Mouse (Mus musculus) heart, embryonic 12.5 days (tissue): ENCODE data around the gene Lgals2. TPM values are rescaled to one million over a fixed set of nuclear protein-coding genes. Genes with fewer than 3 reads are reported as not detected.
A peak's percentile ranks its signal among the peaks of the same experiment; 100 is the strongest.

Source experiments
- ATAC-seq: fragments of 200-750 bp; cut with Nextera tagmentation; 2 replicates; pipeline ENCODE4 v1.8.0; 2017; ENCODE audit warnings: moderate TSS enrichment, moderate library complexity; ENCODE audit not compliant: insufficient number of reproducible peaks, low FRiP score
- H3K27ac ChIP-seq: fragments of 300-500 bp; sonication (generic); 2 replicates; pipeline ENCODE4 v1.5.1; 2016; ENCODE audit warnings: mild to moderate bottlenecking, moderate library complexity; ENCODE audit not compliant: poor library complexity, severe bottlenecking
- H3K27me3 ChIP-seq: fragments of 300-500 bp; sonication (generic); replicated peaks from 2 replicates; pipeline ENCODE4 v1.6.1; 2016; ENCODE audit warnings: mild to moderate bottlenecking, moderate library complexity
- H3K36me3 ChIP-seq: fragments of 300-500 bp; sonication (generic); 2 replicates; pipeline ENCODE4 v1.6.1; 2016; ENCODE audit warnings: mild to moderate bottlenecking, moderate library complexity
- H3K4me1 ChIP-seq: fragments of 300-500 bp; sonication (generic); replicated peaks from 2 replicates; pipeline ENCODE4 v1.6.1; 2016; ENCODE audit warnings: mild to moderate bottlenecking
- H3K4me2 ChIP-seq: fragments of 300-500 bp; sonication (generic); 2 replicates; pipeline ENCODE4 v1.6.1; 2016; ENCODE audit warnings: mild to moderate bottlenecking, moderate library complexity
- H3K4me3 ChIP-seq: fragments of 300-500 bp; sonication (generic); 2 replicates; pipeline ENCODE4 v1.5.1; 2016; ENCODE audit warnings: mild to moderate bottlenecking
- H3K9ac ChIP-seq: fragments of 300-500 bp; sonication (generic); 2 replicates; pipeline ENCODE4 v1.6.1; 2016; ENCODE audit warnings: mild to moderate bottlenecking, moderate library complexity
- H3K9me3 ChIP-seq: fragments of 300-500 bp; sonication (generic); replicated peaks from 2 replicates; pipeline ENCODE4 v1.6.1; 2016; ENCODE audit warnings: mild to moderate bottlenecking, moderate library complexity
- WGBS: fragments of 180-500 bp; shearing (Covaris S2); methylation state at CpG from one replicate; pipeline ENCODE4 v1.1.7; 2016; 5-methylcytosine and 5-hydroxymethylcytosine counted together
- polyA plus RNA-seq: library from polyadenylated mRNA; unstranded; fragments of >200 nt; fragmentation: Nextera tagmentation; extraction: Ambion mirVana; gene quantifications from 2 replicates; pipeline ENCODE4 v1.2.1, GENCODE M21; 2016

The Lgals2 gene
- polyA plus RNA-seq, 1 experiment from 2014 or later, result 0.84 TPM

GRCm38 (mm10) chr15:78813603-78814002 lies 41.7 kb downstream of the Lgals2 start:
- no peak overlapping the region for H3K4me2 ChIP-seq
- no peak overlapping the region for H3K4me3 ChIP-seq
- peaks cover 6% of the 10 kb centered on the region; the same call in 1 of the 2 replicates for H3K27me3 ChIP-seq
- H3K27ac ChIP-seq, result no peak overlapping the region
- no peaks in the 10 kb centered on the region for H3K36me3 ChIP-seq
- H3K9ac ChIP-seq, result no peak overlapping the region
- 89% methylated on average over 4 of the region's 4 CpGs for WGBS
- H3K9me3 ChIP-seq, result no peaks in the 10 kb centered on the region
- peaks cover 21% of the 10 kb centered on the region for H3K4me1 ChIP-seq
- no peak for ATAC-seq

- Histone ChIP-seq H3K27ac (no peak overlapping the region), H3K9me3 (no peaks in the 10 kb centered on the region), H3K27me3 (peaks cover 24% of the 10 kb centered on the region), H3K4me3 (no peak overlapping the region), H3K4me1 (peaks cover 25% of the 10 kb centered on the region), H3K4me2 (no peak overlapping the region), H3K9ac (no peak overlapping the region), H3K36me3 (no peaks in the 10 kb centered on the region)
- ATAC-seq, result 0 out of 2 replicates have a peak, but pooled peaks have one; percentile 22
- WGBS, result 61% methylated on average over 9 of the region's 9 CpGs
Measured at GRCm38 (mm10) chr15:78810146-78810545, 45.2 kb downstream of the Lgals2 start.

- Histone ChIP-seq H3K27me3 (peaks cover 28% of the 10 kb centered on the region), H3K9ac (no peak overlapping the region), H3K27ac (no peak overlapping the region), H3K4me2 (no peak overlapping the region), H3K9me3 (no peaks in the 10 kb centered on the region), H3K36me3 (no peaks in the 10 kb centered on the region), H3K4me1 (peaks cover 23% of the 10 kb centered on the region), H3K4me3 (no peak overlapping the region)
- whole genome bisulfite sequencing, result 51% methylated on average over 9 of the region's 9 CpGs
- ATAC-seq, result no peak
Measured at GRCm38 (mm10) chr15:78809739-78810138, 45.6 kb downstream of the Lgals2 start.

DNA sequence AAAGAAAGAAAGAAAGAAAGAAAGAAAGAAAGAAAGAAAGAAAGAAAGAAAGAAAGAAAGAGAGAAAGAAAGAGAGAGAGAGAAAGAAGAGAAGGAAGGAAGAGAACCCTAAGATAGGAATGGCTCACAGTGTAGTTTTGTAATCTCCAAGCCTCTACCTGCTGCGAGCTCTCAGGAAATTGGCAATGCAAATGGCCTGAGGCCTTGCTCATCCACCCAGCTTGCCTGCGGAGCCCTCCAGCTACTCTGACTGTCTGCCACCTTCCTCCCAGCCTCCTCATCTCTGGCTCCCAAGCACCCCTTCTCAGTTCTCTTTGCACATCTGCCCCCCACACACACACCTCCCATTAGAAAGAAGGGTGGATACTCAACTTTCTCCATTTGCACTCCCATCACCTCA lies 46.3 kb downstream of the Lgals2 start:
- Histone ChIP-seq H3K4me1 (peaks cover 29% of the 10 kb centered on the region), H3K27me3 (peaks cover 34% of the 10 kb centered on the region), H3K9ac (no peak overlapping the region), H3K4me2 (no peak overlapping the region), H3K4me3 (no peak overlapping the region), H3K9me3 (no peaks in the 10 kb centered on the region), H3K36me3 (no peaks in the 10 kb centered on the region), H3K27ac (no peak overlapping the region)
- 85% methylated on average over 2 of the region's 2 CpGs for WGBS
- ATAC-seq, result no peak

- Histone ChIP-seq H3K9me3 (no peaks in the 10 kb centered on the region), H3K4me3 (no peak overlapping the region), H3K27ac (no peak overlapping the region), H3K9ac (no peak overlapping the region), H3K4me1 (peaks cover 39% of the 10 kb centered on the region), H3K36me3 (no peaks in the 10 kb centered on the region), H3K27me3 (peaks cover 34% of the 10 kb centered on the region), H3K4me2 (no peak overlapping the region)
- ATAC-seq, result no peak
- 68% methylated on average over 3 of the region's 3 CpGs for WGBS
Measured at GRCm38 (mm10) chr15:78807141-78807540, 48.2 kb downstream of the Lgals2 start.

DNA sequence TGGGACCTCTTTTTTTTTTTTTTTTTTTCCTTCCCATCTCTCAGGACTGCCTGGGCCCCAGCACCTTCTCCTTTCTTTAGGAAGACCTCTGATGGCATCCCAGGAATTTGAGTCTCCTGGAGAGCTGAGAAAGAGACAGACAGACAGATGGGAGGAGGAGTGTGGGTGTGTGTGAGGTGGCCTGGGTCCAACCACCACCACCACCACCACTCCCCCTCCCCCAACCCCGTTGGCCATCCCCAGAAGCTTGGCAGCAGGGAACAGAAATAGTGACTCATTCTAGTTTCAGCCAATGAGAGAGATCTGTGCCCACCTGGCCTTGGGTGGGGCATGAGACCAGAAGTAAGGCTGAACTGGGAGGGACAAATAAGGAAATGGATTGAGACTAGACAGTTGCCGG lies 48.7 kb downstream of the Lgals2 start:
- no peak overlapping the region for H3K27ac ChIP-seq
- ATAC-seq, result no peak
- WGBS, result 28% methylated on average over 2 of the region's 2 CpGs
- no peak overlapping the region for H3K4me3 ChIP-seq
- no peak overlapping the region for H3K9ac ChIP-seq
- no peak overlapping the region for H3K4me2 ChIP-seq
- H3K36me3 ChIP-seq, result no peaks in the 10 kb centered on the region
- peaks cover 44% of the 10 kb centered on the region for H3K4me1 ChIP-seq
- peaks cover 38% of the 10 kb centered on the region for H3K27me3 ChIP-seq
- no peaks in the 10 kb centered on the region for H3K9me3 ChIP-seq

- Histone ChIP-seq H3K4me3 (no peak overlapping the region), H3K9ac (no peak overlapping the region), H3K36me3 (no peaks in the 10 kb centered on the region), H3K27ac (no peak overlapping the region), H3K4me1 (peaks cover 42% of the 10 kb centered on the region), H3K9me3 (no peaks in the 10 kb centered on the region), H3K4me2 (no peak overlapping the region), H3K27me3 (peaks cover 43% of the 10 kb centered on the region)
- WGBS, result 81% methylated on average over 2 of the region's 2 CpGs
- no peak for ATAC-seq
Measured at GRCm38 (mm10) chr15:78805351-78805750, 50.0 kb downstream of the Lgals2 start.

GRCm38 (mm10) chr15:78804326-78804725 lies 51.0 kb downstream of the Lgals2 start:
- 21% methylated on average over 6 of the region's 6 CpGs for WGBS
- Histone ChIP-seq H3K4me2 (no peak overlapping the region), H3K4me3 (no peak overlapping the region), H3K27ac (0 out of 2 replicates have a peak overlapping the region, but pooled peaks have one; percentile 10), H3K36me3 (no peaks in the 10 kb centered on the region), H3K9me3 (no peaks in the 10 kb centered on the region), H3K4me1 (peaks cover 35% of the 10 kb centered on the region), H3K27me3 (peaks cover 41% of the 10 kb centered on the region), H3K9ac (no peak overlapping the region)
- no peak for ATAC-seq

DNA sequence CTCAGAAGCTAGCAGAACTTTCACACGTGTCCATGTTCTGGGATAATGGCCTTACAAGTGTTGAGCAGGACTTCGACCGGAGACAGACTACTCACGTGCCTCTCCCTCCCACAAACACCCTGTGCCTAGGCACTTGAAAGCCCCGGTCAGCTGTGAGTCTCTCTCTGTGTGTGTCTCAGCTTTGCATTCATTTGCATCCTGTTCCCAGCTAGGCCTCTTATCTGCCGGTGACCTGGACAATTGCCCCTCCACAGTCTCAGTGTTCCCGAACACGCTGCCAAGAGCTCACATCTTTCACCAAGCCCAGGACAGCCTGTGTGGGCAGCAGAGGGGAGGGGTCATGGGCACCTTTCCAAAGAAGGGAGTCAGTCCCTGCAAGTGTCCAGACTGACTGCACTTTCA lies 51.8 kb downstream of the Lgals2 start:
- peak overlapping the region; percentile 81 for H3K4me2 ChIP-seq
- peaks cover 38% of the 10 kb centered on the region for H3K27me3 ChIP-seq
- no peak overlapping the region for H3K9ac ChIP-seq
- peak overlapping the region; percentile 58 for H3K27ac ChIP-seq
- H3K4me1 ChIP-seq, result peaks cover 35% of the 10 kb centered on the region
- no peaks in the 10 kb centered on the region for H3K9me3 ChIP-seq
- H3K4me3 ChIP-seq, result peak overlapping the region; percentile 55; the same call in 1 of the 2 replicates
- peak; percentile 34; the same call in 1 of the 2 replicates for ATAC-seq
- 2% methylated on average over 8 of the region's 8 CpGs for WGBS
- no peaks in the 10 kb centered on the region for H3K36me3 ChIP-seq

GRCm38 (mm10) chr15:78802776-78803391 lies 52.4 kb downstream of the Lgals2 start, which contains the start of gene Card10:
Card10 (minus strand) TSS chr15:78803042.
- Histone ChIP-seq H3K9me3 (no peaks in the 10 kb centered on the region), H3K27ac (peak within 1 kb of the TSS; percentile 58), H3K36me3 (no peaks in the 10 kb centered on the region), H3K4me2 (peak within 1 kb of the TSS; percentile 81), H3K27me3 (peaks cover 38% of the 10 kb centered on the region), H3K9ac (peak within 1 kb of the TSS; percentile 67), H3K4me1 (peaks cover 35% of the 10 kb centered on the region), H3K4me3 (peak within 1 kb of the TSS; percentile 55)
- peak; percentile 61 for ATAC-seq
- under 1% methylated on average over 59 of the region's 70 CpGs for WGBS

GRCm38 (mm10) chr15:78801971-78802741 lies 53.2 kb downstream of the Lgals2 start:
- peak overlapping the region; percentile 81 for H3K4me2 ChIP-seq
- peak overlapping the region; percentile 55 for H3K4me3 ChIP-seq
- H3K27ac ChIP-seq, result peak overlapping the region; percentile 58
- peak; percentile 17 for ATAC-seq
- peak overlapping the region; percentile 67 for H3K9ac ChIP-seq
- no peaks in the 10 kb centered on the region for H3K36me3 ChIP-seq
- no peaks in the 10 kb centered on the region for H3K9me3 ChIP-seq
- peaks cover 39% of the 10 kb centered on the region for H3K27me3 ChIP-seq
- H3K4me1 ChIP-seq, result peaks cover 35% of the 10 kb centered on the region
- 5% methylated on average over 63 of the region's 67 CpGs for WGBS
